Mouse (Mus musculus) bone marrow macrophage, adult 2 months (primary cell): ENCODE results near the gene Adar.

ENCODE experiments used
- CTCF ChIP-seq: IDR thresholded peaks from 2 replicates; pipeline ENCODE4 v1.5.1; 2012; ENCODE audit warnings: low read depth, mild to moderate bottlenecking, low read length, moderate library complexity
- POLR2A ChIP-seq: IDR thresholded peaks from 2 replicates; pipeline ENCODE4 v1.6.1; 2012; ENCODE audit warnings: mild to moderate bottlenecking, low read depth, low read length, borderline replicate concordance

DNA sequence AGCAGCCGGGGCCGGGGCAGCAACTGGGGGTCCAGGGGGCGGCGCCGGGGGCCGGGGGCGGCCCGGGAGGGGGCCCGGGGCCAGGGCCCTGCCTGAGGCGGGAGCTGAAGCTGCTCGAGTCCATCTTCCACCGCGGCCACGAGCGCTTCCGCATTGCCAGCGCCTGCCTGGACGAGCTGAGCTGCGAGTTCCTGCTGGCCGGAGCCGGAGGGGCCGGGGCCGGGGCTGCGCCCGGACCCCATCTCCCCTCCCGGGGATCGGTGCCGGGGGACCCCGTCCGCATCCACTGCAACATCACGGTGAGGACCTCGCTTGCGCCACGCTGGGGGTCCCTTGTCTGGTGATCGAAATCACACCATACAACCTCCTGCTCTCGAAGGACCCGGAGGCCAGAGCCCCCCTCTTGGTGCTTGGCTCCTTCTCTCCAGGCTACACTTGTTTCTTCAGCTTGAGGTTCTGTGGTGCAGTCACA, 59.0 kb downstream of the Adar start:
- TF ChIP-seq CTCF (no peak), POLR2A (no peak)
